Mouse (Mus musculus): ENCODE data around the gene Ntn5.
"Not testable (repeated sequence)": the region's sequence is repeated elsewhere in the genome, so short reads cannot be mapped to it uniquely, and the experiment has no call there.

Ntn5 gene

DNA sequence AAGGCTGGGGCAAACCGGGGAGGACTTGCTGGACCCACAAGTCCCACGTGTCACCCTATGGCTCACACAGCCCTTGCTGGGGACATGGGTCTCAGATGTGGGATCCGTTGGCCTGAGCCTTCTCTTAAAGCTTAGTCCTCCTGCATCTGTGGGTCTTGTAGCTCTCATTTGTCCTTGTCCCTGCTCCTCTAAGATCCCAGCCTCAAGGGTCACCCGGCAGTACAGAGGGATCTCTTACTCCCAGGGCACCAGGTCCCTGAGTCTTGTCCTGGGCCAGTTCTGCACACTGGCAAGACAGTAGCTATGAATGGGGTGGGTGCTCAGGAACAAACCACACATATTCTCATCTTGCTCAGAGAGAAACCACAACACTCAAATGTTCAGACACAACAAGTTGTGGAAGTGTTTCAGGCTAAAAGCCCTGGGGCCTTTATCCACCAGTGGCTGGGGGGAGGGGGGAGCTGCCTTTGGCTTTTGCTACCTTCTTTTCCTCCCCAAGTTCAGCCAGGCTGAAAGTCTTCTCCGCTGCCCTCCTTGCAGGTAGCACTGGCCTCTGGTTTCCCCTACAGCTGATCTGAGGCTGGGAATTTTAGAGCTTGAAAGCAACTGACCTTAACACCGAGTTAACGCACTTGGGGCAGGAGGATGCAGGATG lies at the start of gene Ntn5:
Gene Ntn5 (plus strand): TSS at position 627 of the 655 bp plus-strand sequence.
- no peak for DNase-seq (ENCODE audit: low spot score)

DNA sequence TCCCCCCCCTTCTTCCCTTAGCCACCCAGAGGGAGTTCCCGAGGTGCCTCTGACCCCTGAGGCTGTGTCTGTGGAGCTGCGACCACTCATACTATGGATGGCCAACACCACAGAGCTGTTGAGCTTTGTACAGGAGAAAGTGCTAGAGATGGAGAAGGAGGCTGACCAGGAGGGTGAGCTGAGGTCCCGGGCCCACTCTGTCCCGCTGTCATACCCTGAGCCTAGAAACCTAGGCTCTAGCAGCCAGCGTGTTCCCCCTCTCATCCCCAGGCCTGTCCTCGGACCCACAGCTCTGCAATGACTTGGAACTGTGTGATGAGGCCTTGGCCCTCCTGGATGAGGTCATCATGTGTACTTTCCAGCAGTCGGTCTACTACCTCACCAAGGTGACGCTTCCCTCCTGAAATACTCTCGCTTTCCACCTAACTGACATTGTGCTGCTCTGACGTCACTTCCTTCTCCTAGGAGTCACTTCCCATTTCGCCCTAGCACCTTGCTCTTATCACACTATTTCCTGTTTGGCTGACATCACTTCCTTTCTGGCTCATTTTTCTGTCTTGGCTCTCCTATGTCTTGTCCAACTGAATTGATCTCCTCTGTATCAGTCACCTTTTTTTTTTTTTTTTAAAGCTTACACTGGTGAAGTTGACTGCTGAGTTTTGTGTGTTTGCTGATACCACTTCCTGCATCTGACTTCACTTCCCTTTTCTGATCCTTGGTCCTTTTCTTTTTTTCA lies 48.7 kb upstream of the Ntn5 start:
- no peak for DNase-seq (ENCODE audit: low spot score)

DNA sequence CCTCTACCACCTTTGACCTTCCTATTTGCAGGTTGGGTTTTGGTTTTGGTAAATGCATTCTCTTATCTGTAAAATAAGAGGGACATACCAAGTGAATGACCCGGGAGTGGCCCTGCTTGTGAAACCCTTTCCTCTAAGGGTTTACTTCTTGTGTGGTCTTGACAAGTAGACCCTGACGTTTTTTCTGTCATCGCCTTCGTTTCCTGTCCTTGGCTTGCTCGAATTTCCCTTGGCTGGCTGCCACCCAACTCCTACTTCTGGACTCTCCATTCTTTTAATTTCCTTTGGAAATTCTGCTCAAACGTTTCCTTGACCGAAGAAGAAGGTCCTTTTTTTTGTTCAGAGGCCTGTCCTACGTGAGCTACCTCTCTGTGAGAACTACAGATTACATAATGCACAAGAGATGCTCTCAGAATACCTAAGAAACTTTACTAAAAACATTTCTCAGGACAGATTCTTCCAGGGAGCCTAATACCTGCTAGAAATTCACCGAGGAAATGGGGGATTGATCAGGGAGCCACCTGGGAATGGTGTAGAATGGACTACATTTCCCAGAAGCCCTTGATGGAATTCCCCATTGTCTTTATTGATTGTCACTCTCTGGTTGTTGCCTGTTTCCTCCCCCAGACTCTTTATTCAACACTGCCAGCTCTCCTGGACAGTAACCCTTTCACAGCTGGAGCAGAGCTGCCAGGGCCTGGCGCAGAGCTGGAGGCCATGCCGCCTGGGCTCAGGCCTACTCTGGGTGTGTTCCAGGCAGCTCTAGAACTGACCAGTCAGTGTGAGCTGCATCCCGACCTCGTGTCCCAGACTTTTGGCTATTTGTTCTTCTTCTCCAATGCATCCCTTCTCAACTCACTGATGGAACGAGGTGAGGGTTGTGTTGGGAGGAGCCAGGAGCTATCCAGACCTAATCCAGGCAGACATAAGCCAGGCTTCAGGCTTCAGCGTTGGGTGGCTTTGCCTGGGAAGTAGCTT lies 47.8 kb upstream of the Ntn5 start:
- no peak for DNase-seq (ENCODE audit: low spot score)

DNA sequence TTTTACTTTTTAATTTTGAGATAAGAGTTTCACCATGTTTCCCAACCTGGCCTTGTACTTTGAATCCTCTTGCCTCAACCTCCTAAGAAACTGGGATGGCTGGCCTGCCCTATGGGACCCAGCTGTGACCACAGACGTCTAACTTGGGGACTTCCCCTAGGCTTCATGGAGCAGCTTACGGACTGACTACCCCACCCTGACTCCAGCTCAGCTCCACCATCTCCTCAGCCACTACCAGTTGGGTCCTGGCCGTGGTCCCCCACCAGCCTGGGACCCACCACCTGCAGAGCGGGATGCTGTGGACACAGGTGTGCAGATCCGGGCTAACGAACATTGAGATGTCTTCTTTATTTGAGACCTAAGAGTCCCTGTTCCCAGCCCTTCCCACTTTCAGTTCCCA lies 46.1 kb upstream of the Ntn5 start:
- DNase-seq (ENCODE audit: low spot score): no peak

DNA sequence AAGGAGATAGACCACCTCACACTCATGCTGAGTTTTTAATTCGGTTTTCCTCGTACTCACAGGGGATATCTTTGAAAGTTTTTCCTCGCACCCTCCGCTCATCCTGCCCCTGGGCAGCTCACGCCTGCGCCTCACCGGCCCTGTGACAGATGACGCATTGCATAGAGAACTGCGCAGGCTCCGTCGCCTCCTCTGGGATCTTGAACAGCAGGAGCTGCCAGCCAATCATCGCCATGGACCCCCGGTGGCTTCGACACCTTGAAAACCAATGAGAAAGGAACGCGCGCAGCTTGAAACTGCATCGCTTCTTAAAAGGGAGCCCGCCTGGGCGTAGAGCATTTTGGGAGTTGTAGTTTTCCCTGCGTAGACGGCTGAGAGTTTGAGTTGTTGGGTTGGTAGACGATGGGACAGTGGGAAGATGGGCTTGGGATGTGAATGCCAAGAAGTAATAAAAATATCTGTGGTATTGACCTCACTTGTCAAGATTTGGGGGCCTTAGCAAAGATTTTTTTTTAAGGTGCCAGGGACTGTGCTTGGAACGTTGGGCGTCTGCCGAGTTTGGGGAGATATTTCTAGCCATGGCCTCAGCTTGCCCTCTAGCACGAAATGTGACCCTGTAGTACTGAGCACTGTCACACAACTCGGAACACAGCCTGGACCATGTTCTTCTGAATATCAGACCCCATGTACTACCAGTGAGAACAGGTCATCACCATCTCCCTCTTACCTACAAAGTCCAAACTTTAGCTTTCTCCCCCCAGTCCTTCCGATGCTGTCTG lies 45.0 kb upstream of the Ntn5 start:
- peak; percentile 81 for DNase-seq (ENCODE audit: low spot score)

DNA sequence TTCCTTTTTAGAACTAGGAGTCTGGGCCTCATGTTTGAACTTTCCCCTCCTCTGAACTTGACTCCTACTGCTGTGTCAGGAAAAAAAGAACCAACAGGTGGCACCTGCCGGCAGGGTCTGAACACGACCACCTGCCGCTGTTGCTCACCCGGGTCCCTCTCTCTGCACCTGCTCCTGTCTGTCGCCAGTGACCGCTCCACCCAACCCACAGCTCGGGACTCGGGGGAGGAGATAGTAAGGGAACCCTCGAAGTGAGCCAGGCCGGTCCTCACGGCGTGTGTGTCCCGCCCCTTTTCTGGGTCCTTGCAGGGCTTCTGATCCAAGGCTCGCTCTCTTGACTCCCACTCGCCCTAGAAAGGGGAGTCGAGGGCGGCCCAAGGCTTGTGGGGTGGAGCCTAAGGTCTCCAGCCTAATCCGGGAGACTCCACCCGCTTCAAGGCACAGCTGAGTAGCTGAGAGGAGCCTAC lies 44.2 kb upstream of the Ntn5 start, which contains the start of gene Mamstr:
Gene Mamstr (plus strand): TSS at position 417 of the 467 bp plus-strand sequence.
- no peak for DNase-seq (ENCODE audit: low spot score)

DNA sequence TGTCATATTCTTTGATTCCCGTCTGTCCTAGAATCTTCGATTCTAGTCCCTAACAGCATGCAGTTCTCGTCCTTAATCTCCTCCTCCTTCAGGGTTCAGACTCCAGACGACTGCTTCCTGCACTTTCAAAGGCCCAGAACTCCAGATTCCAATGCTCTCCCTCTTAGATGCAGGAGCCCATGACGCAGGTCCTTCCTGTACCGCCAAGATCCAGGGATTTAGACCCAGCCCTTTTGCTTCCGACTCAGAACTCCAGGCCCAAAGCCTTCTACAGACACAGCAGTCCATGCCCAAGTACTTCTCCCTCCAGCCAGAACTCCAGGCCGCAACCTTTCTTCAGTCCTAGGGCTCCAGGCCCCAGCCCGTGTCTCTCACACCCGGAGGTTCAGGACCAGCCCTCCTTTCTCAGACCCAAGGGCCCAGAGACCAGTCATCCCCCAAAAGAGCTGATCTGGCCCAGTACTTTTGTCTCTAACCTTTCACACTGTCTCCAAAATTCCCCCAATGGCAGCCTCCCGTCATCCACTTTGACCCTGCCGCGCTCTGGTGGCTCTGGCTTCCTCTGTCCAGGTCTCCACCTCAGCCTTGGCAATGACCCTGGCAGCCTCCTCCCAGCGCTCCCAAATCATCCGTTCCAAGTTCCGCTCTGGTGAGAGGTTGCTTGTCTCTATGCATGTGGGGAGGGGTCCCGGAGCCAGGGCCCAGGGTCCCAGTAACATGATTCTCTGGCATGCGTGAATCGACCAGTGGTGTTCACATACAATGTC lies 43.4 kb upstream of the Ntn5 start:
- DNase-seq (ENCODE audit: low spot score): no peak

DNA sequence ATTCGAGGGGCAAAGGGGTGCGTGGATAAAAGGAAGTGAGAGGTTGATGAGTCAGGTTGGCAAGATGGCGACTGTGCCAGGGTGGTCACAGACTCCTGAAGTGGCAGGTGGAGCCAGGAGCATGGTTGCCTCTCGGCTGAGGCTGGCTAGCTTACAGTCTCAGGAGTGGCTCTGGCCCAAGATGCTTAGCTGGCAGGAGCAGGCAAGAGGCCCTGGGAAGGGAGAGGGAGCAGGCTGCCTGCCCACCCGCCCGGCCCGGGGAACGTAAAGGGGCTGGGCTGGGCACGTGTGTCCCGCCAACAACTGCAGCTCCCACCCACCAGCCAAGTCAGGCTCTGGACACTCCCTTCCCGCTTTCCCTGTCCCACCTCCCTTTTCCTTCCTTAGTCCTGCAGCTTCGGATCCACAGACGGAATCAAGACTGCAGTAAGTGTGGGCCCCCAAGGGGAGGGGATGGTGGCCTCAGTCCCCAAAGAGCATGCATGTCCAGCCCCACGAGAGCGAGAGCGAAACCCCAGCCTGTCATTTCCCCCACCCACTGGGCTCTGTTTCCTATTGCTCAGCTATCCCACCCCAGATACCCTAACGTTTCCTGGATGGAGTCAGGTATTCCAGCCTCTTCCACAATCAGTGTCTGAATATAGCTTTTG lies 42.3 kb upstream of the Ntn5 start:
- DNase-seq (ENCODE audit: low spot score): no peak

DNA sequence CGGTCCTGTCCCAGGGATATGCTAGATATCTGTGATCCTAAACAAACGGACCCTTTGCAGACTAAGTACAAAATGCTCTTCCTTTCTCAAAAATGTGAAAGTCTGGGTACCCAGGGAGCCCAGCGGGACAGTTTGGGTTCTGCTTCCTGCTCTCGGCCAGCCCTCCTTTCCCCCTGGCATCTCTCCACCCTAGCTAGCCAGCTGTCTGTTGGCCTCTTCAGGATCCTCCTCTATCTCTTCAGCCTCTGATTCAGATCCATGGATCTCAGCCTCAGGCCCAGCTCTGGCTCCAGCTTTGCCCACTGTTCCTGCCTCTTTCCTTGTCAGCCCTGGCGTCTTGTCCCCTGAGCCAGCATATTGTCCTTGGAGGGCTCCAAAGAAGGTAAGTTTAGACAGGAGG lies 41.7 kb upstream of the Ntn5 start:
- DNase-seq (ENCODE audit: low spot score): no peak

DNA sequence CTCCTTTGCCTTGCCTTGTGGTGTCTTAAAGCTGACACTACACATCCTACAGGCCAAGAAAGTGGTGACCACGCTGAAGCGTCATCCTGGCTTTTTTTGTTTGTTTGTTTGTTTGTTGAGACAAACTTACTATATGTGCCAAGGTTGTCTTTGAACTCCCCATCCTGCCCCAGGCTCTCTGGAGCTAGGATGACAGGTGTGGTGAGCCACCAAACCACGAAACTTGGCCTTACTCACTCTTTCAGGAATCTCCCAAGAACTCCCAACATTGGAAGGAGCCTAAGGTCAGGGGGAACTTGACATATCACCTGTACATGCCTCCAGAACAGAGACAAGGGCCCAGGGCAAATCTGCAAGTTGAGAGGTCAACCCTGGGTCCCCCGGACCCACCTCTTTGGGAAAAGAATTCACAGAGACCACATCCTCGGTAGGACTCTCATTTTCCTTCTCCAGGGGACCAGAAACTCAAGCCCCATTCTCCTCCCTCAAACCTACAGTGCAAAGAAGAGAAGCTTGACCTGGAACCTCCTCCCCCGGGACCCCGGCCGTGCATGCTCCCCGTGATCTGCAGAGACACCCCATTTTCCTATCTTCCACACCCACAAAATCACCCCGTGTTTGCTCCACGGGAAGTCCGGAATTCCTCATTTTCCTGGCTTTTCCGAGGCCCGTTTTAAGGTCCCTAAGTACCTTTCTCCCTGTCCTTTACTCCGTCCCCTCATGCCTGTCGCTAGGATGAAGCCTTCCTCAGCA lies 41.1 kb upstream of the Ntn5 start:
- no peak for DNase-seq (ENCODE audit: low spot score)

DNA sequence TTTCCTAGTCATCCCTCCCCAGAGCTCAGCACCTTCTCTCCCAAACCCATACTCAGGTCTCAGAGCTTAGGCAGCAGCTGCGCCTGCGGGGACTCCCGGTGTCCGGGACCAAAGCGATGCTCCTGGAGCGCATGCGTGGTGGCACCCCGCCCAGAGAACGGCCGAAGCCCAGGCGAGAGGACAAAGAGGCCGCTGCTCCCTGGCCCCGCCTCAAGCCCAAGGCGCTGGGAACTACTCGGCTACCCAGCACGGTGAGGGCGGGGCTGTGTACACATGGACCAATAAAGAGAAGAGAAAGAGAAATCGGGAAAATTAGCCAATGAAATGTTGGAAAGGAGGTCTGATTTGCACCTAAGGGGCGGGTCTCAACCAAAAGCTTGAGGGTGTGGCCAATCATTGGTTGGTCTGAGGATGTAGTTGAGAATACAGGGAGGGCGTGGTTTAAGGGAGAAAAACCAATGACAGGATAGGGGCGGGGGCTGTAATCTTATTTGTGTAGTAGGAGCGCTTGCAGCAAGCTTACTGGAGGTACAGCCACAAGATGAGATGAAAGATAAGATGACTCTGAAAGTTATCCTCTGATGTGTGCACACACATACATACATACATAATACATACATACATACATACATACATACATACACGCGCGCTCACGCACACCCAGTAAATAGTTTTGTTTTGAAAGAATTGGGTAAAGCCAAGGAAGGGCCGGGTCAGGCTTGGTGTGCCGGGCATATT lies 40.2 kb upstream of the Ntn5 start:
- peak; percentile 90 for DNase-seq (ENCODE audit: low spot score)

DNA sequence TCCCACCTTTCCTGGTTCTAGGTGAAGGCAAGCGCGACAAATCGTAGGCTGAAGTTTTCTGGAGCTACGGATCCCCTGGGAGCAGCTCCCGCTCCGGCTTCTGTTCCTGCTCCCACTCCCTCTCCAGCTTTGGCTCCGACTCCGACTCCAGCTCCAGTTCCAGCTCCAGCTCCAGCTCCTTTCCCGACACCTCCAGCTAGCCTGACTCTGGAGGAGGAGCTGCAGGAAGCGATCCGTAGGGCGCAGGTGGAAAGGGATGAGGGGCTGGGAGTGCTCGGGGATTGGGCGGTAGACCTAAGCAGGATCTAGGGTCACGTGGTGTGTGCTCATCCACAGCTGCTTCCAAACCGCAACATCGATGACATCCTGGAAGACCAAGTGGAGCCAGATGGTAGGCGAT lies 39.6 kb upstream of the Ntn5 start:
- no peak for DNase-seq (ENCODE audit: low spot score)

DNA sequence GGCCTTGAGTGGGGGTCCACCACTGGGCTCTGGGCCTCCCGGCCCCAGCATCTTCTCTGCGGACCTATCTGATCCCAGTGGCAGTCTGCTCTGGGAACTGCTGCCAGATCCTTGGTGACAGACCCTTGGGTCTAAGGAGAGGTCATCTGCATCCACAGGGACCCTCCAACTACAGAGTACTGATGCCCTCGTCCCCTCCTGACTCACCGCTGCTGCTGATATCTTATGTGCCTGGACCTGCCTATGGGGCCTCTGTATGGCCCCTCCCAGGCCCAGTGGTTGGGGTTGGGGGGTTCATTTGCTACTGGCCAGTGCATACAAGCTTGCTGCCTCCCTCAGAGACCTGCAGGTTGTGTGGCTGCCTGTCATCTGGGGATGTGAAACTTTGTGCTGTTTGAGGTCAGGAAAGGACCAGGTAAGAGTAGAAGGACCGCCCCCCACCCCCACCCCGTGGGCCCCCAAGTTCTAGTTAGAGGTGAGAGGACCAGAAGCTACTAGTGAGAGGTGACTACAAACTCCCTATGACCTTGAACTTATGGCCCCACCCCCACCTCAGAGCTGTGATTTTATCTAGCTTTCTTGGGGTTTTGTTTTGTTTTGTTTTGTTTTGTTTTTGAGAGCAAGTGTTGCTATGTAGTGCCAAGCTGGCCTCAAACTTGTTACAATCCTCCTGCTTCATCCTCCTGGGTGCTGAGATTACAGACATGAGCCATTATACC lies 38.8 kb upstream of the Ntn5 start:
- no peak for DNase-seq (ENCODE audit: low spot score)

DNA sequence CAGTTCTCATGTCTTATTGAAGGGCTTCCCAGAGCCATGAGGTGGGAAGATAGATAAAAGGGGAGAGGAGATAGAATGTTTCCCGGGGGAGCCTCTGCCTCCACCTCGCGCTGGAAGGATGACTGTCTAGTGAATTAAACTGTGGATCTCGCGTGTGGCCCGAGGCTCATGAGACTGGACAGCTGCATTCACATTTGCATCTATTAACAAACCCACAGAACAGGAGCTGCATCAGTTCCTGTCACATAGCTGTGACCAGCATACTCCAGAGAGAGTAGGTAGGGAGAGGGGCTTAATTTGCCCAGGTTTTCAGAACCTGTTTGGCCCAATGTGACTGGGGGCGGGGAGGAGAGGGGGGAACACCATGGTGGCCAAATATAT lies 38.2 kb upstream of the Ntn5 start:
- DNase-seq (ENCODE audit: low spot score): no peak

DNA sequence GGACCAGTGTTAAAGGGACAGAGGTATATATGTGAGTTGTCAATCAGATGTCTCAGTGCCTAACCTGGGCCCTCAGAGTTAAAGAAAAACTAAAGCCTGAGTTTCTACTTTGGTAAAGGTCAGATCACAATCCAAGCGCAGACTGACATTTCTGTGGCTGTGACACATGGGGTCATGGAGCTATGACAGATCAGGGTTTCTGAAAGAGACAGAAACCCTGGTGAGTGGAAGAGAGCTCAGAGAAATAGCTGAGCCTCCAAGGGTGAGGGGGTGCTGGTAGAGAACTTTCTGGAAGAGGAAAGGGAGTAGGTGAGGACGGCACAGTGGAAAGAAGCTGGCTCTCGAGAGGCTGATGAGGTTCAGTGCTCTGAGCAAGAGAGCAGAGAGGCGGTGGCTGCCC lies 37.2 kb upstream of the Ntn5 start:
- DNase-seq (ENCODE audit: low spot score): no peak

DNA sequence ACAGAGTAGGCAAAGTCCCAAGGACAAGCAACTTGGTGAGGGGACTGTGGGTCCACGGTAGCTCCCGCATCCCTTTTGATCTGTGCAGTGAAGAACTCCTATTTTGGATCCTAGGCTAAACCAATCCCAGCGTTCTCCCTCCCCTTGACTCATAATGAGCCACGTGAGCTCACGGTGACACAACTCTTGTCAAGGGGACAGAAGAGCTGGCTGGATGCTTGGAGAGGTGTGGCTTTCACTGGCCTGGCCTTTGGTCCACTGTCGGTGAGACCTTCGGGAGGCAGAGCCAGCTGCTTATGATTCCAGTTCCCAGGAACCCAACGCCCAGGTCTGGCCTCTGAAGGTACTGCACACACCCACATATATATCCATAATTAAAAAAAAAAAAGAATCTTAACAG lies 34.5 kb upstream of the Ntn5 start:
- no peak for DNase-seq (ENCODE audit: low spot score)

DNA sequence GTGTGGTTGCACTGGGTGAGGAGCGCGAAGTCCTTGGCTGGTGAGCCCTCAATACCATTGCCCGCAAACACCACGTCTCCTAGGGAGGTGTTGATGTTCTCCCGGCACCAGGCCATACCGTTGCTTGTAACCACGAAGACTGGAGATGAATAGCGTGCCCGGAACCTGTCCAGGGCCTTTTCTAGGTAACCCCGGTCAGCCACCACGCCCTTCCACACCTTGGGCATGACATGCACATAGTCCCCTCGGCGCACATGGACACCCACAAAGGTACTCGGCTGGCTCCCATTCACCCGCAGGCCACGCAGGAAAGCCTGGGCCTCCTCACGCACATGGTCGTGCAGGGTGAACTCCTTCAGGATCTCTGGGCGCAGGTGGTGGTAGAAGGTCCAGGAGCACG lies 33.3 kb upstream of the Ntn5 start:
- not testable (repeated sequence) for DNase-seq (ENCODE audit: low spot score)

DNA sequence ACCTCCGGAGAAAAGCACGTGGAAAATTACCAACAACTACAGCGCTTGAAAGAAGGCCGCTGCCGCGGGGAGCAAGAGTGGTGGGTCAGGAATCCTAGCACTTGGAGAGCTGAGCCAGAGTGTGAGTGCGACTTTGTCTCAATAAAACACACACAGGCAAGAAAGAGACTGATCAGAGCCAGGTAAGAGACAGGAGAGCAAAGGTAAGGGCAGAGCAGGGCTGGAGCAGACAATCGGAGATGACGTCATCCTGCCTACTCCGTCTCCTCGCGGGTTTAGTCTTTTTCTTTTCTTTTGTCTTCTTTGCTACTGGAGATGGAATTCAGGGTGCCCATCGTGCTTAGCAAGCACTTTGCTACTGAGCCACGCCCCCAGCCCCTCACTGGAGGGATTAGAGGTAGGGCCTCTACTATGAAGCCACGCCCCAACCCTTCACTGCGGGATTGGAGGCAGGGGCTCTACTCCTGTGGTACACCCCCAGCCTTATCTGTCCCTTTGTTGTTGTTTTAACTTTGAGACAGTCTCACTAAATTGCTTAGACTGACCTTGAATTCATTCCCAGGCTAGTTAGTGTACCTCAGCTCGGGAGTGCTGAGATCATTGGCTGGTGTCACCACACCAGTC lies 29.3 kb upstream of the Ntn5 start:
- DNase-seq (ENCODE audit: low spot score): no peak

Data from ovary, postnatal 14 days (tissue).